Mouse (Mus musculus) mouse embryonic stem cell (cell line): Measurements from ENCODE around the gene Bcl9.

ENCODE experiments used
- in situ Hi-C, 2 experiments: fragments of 300-500 bp; cut with MboI; formaldehyde crosslinking; loops; 1 replicate in 1 of 2; 3 replicates in 1 of 2; pipeline ENCODE4 v1.14.3; 2019 to 2020; ENCODE audit warnings: low sequenced_read_pairs in 2 of 2, low pct_unique_long_range_greater_than_20kb in 1 of 2, mixed read lengths in 1 of 2; ENCODE audit not compliant: unreplicated experiment in 1 of 2

Gene Bcl9

DNA sequence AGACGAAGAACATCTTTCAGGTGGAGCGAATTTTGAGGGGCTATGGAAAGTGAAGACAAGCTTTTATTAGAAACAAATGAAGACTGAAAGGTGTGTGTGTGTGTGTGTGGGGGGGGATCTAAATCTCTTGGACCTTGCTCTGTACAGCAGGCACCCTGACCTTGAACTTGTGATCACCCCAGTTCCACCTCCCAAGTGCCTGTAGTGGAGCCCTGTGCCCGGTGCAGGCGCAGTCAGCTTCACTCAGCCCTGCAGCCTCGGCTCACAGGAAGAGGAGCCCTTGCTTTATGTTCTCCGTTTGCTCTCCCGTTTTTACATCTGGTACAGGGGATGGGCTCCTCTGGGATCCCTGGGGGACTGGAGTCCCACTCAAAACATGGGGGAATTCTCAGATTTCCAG lies 3.9 kb upstream of the Bcl9 start:
- in situ Hi-C loops: no loop called here

DNA sequence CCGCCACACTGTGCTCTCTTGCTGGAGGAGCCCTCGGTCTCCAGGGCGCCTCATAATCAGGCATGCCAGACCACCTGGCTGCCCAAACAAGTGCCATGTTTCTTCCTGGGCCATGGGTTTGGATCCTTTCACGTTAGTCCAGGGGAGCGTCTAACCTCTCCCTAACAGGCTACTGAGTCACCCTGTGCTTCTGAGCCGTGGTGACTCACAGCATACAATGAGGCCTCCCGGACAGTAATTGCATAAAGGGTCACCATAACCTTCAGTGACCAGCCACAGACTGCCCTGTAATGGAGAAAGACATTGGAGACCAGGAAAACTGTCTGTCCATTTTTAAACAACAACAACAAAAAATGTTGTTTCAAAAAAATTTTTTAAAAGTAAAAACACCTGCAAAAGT lies 2.7 kb upstream of the Bcl9 start:
- in situ Hi-C loops: no loop called here

DNA sequence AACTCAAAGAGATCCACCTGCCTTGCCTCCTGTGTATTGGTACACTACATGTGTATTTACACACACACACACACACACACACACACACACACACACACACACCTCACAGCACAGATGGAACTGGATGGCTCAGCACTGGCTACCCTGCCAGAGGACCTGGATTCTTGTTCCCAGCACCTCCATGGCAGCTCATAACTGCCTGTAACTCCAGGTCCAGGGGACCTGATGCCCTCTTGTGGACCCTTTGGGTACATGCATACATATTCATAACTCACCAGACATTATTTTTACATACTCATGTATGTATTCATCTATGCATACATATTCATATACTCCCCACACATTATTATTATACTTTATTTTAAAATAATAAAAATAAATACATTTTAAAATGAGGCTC lies 2.2 kb upstream of the Bcl9 start:
- in situ Hi-C loops: no loop called here

DNA sequence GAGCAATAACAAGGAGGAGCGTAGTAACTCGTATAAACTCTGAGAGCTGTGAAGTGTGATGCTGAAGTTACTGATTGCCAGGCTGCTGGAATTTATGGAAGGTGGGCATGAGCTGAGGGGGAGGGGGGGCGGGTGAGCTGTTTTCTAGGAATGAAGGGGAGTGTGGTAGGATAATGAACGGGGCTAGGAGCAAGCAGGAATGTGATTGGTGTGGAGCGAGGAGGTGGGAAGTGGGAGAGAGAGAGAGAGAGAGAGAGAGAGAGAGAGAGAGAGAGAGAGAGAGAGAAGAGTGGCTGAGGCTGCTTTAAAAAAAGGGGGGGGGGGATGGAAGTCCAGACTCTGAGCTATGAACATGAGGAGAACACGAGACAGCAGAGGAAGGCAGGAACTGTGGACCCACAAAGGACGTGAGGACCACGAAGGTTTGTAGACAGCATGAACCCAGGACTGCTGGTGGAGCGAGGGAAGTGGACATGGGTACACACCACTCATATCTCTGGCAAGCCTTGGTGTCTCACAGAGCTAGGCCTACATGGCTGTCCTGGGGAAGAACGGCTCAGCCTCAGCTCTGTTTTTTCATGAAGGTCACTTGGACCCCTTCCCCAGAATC lies 1.2 kb upstream of the Bcl9 start:
- in situ Hi-C loops: no loop called here

- in situ Hi-C loops: no loop called here
Measured at GRCm38 (mm10) chr3:97296941-97297552, 670 bp downstream of the Bcl9 start.

DNA sequence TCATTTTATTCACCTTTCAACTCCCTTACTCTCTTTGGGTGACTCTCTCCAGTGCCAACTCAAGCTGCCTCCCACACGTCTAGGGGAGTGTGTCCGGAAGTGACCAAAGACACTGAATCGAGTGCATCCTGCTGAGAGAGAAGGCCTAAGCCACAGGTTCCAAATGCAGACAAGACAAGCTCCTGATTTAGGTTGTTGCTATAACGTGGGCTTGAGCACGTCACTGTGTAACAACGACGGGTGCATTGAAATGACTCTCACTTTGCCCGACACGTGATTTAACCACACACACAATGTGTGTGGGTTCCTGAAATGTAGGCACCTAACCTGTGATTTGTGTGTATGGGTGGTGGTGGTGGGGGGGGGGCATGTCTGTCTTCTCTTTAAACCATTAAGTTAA lies 3.4 kb downstream of the Bcl9 start:
- in situ Hi-C loops: no loop called here

DNA sequence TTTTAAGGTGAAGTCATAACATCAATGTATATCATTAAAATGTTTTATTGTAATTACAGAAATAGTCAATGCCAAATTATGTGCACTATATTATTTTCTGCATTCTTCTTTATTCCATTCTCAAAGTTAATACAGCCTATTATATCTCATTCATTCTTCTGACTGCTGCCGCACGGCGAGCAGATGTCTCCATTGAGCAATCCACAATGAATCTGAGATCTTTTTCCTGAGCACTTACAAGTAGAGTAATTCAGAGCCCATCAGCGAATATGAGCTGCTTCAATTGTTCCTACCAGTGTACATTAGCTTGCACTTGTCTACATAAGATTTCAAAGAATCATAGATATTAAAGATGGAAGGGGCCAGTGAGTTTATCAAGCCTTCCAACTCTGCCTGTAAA lies 12.8 kb downstream of the Bcl9 start:
- in situ Hi-C loops: no loop called here

GRCm38 (mm10) chr3:97284056-97284455 lies 13.7 kb downstream of the Bcl9 start:
- in situ Hi-C loops: no loop called here

DNA sequence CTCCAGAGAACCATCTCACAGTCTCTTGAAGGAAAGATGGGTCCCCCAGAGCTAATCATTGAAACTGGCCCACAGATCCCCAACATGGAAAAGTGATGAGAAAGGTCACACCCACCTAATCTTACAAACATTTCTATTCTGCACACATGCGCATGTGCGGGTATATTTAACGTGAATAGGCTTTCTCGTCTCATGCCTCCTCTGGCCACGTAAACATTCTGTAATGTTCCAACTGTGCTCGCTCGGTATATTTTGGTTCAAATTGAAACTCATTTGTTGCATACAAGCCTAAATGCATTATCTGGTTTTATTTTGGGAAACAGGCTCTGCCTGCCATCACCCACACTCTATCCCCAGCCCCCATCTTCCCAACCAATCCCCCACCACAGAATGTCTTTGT lies 16.3 kb downstream of the Bcl9 start:
- in situ Hi-C loops: no loop called here

- in situ Hi-C loops: no loop called here
Measured at GRCm38 (mm10) chr3:97275708-97276107, 22.0 kb downstream of the Bcl9 start.

GRCm38 (mm10) chr3:97274516-97275230 lies 23.0 kb downstream of the Bcl9 start:
- in situ Hi-C loops: no loop called here

GRCm38 (mm10) chr3:97273876-97274275 lies 23.8 kb downstream of the Bcl9 start:
- in situ Hi-C loops: no loop called here

DNA sequence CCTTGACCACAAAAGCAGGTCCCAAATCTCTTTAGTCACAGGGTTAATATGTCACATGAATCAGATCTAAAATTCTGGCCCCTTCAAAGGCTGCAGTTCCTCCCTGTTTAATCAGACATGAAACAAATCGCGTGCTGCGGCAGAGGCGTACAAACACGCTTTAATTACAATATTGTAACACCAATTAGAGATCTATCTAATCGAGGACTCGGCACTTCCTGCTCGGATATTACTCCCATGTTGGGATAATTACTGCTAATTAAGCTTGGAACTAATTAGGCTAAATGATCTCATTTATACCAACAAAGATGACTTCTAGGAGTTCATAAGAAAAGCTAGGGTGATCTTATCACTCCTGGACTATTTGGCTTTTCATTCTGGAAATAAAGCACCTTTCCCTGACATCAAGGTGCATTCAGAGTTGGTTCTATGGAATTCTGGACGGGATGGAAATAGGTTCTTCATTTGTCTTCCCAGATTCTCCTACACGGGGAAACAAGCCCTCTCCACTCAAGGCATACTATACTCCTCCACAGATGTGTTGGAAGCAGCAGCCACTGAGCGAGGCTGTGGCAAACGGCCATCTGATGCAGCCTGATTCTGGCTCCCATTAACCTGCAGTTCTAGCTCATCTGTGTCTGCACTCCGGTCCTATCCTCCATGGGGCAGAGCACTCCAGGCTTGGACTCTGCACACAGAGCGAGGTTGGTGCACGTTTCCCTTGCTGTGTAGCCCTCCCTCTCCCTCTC lies 31.9 kb downstream of the Bcl9 start:
- in situ Hi-C loops: no loop called here

- in situ Hi-C loops: no loop called here
Measured at GRCm38 (mm10) chr3:97262235-97262634, 35.5 kb downstream of the Bcl9 start.

DNA sequence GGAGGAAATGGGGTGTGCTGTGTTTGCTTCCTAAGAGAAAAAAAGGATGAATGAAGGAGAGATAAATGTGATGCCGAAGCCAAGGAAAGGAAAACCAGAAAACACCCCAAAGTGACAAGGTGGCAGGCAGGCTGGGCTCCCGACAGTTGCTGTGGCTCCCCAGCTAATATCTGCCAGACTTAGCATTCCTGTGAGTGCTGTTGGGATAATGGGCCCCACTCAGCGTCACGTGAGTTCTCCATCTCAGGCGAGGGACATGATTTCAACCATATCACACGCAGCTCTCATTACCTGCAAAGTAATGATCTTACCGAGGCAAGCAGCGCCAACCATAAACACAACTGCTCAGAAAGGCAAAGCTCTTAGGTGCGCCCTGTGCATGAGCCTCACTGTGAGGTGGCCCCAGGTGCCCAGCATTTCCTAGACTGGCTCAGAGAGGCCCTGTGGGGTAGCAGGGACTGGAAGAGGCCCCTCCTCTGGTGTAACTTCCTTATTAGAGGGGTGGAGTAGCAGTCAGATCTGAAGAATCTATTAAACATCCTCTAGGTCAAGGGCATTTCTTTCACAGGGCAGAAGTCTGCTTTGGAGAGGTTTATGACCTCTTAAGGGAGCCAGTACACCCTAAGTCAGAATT lies 41.9 kb downstream of the Bcl9 start:
- in situ Hi-C loops: no loop called here

DNA sequence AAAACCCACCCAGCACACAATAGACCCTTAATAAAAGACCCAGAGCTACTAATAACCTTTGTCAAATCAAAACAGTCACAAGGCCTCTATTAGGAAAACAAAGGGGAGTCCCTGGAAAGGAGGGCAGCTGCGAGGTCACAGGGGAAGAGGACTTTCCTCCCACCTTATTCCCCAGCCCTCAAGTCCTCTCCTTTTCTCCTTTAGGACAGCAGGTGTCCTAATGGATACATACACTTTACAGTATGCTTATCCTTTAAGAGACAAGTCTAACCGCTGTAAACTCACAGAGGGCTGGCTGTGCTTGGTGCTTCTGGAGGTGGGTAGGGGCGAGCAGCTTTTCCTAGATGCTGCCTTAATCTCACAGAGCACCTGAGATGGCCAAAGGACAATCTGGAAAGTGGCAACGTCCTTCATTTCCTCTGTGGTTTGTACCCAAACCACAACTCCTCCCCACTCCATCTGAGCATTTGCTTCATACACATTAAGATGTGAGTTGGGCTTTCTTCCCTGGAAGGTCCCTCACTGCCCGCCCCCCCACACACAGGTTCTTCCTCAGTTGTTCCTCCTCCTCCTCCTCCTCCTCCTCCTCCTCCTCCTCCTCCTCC lies 42.8 kb downstream of the Bcl9 start:
- in situ Hi-C loops: no loop called here

DNA sequence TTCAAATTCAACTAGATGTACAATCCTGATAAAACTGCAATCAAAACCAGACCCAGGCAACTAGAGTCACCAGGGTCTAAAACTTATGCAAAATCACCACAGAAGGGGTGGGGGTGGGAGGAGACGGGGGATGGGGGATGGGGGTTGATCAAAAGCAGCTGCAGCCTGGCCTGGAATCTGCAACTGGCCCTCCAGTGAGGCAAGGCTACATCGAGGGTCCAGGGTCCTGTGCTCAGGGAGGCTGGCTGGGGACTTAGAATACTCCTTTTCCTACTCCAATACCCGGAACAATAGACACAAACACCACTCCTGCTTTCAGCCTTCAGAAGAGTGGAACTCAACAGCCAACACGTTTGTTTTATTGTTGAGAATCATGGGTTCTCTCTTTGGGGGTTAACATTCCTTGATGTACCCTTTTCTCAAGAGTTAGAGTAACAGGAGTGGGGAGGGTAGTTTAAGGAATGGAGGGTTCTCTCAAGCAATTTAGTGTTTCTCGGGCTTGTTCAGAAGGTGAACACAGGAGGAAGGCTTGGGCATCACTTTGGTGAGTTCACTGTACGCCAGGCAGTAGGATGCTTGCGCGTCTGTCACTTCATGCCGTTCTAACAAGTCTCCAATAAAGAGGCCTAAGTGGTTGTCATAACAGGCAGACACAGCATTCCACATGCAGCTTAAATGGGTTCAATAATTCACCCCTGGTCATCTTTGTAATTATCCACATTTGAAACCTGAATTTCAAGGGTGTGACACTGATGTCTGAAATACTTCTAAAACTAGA lies 43.7 kb downstream of the Bcl9 start:
- in situ Hi-C loops: no loop called here

DNA sequence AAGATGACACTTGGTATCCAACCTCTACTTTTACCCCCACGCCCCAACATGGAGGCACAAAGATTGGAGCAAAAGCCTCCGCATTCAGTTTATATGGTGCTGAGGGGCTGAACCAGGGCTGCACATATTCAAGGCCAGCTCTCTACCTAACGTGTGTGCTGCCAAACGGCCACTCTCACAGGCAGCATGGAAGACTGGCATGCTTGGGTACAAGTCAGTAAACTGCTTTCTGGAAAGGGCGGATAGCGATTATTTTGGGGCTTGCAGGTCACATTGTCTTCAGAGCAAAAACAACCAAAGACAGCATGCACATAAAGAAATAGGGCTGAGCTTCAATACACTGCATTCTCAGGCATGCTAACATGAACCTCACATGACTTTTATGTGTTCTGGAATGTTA lies 44.8 kb downstream of the Bcl9 start:
- in situ Hi-C loops: no loop called here
